Mouse (Mus musculus): Measurements from ENCODE around the gene Brsk2.

DNA sequence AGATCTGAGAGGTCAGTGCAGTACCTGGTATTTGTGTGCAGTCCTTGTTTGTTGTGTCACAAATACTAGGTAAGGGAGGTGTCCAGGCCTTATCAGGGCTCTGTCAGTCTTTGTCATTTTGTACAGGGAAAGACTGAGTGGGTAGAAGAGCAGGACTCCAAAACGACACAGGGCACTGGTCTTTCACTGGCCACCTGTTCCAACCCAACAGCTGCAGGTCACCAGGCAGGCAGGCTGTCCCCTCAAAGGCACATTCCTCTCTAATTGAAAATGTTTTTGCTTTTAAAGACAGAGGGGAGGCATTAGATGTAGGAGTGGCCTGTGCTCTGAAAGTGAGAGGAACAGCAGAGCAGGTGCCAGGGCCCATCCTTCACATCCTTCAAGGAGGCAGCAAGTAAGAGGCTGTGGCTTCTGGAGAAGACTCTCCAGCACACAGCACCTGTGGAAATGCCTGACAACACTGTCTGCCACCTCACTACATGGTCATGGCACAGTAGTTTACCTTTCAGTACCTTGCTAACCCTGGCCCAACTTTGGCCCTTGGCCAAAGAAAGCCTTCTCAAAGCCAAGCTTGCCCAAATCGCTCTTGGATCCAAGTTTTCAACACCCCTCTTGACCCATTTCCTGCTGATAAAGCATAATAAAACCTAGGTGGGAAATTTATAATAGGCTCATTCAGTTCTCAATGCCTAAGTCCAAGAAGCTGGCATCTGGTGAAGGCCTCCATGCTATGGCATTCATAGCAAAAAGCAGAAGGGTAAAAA, 85.7 kb downstream of the Brsk2 start:
- TF ChIP-seq POLR2A (IDR thresholded peaks at IDR 0.05; ENCODE audit: borderline replicate concordance, extremely low read depth, low read depth, low read length) (no peak), CTCF (IDR thresholded peaks at IDR 0.05; ENCODE audit: insufficient read depth, low read length) (no peak)

Measured in lung, adult 2 months (tissue).